Mouse (Mus musculus): Measurements from ENCODE around the gene Ube2d1. TPM values are rescaled to one million over a fixed set of nuclear protein-coding genes. Genes with fewer than 3 reads are reported as not detected.

Gene Ube2d1
- polyA plus RNA-seq (2012): not detected in 2 replicates

GRCm38 (mm10) chr10:71285126-71285580 lies at the start of gene Ube2d1:
Gene Ube2d1, minus strand, starts transcription at chr10:71285262.
- no peak for TF ChIP-seq GATA1 (IDR thresholded peaks at IDR 0.05; ENCODE audit: low read length)

GRCm38 (mm10) chr10:71332859-71333258 lies 47.8 kb upstream of the Ube2d1 start:
- no peak for TF ChIP-seq GATA1 (IDR thresholded peaks at IDR 0.05; ENCODE audit: low read length)

GRCm38 (mm10) chr10:71332376-71332775 lies 47.3 kb upstream of the Ube2d1 start:
- TF ChIP-seq GATA1 (IDR thresholded peaks at IDR 0.05; ENCODE audit: low read length): no peak

- TF ChIP-seq GATA1 (IDR thresholded peaks at IDR 0.05; ENCODE audit: low read length): no peak
Observed at GRCm38 (mm10) chr10:71331908-71332307, 46.8 kb upstream of the Ube2d1 start.

- no peak for TF ChIP-seq GATA1 (IDR thresholded peaks at IDR 0.05; ENCODE audit: low read length)
Observed at GRCm38 (mm10) chr10:71330070-71330469, 45.0 kb upstream of the Ube2d1 start.

- TF ChIP-seq GATA1 (IDR thresholded peaks at IDR 0.05; ENCODE audit: low read length): no peak
Observed at GRCm38 (mm10) chr10:71329295-71329694, 44.2 kb upstream of the Ube2d1 start.

- no peak for TF ChIP-seq GATA1 (IDR thresholded peaks at IDR 0.05; ENCODE audit: low read length)
Observed at GRCm38 (mm10) chr10:71328870-71329269, 43.8 kb upstream of the Ube2d1 start.

- TF ChIP-seq GATA1 (IDR thresholded peaks at IDR 0.05; ENCODE audit: low read length): no peak
Observed at GRCm38 (mm10) chr10:71328382-71328781, 43.3 kb upstream of the Ube2d1 start.

- TF ChIP-seq GATA1 (IDR thresholded peaks at IDR 0.05; ENCODE audit: low read length): no peak
Observed at GRCm38 (mm10) chr10:71327386-71327785, 42.3 kb upstream of the Ube2d1 start.

GRCm38 (mm10) chr10:71326789-71327188 lies 41.7 kb upstream of the Ube2d1 start:
- no peak for TF ChIP-seq GATA1 (IDR thresholded peaks at IDR 0.05; ENCODE audit: low read length)

GRCm38 (mm10) chr10:71326123-71326522 lies 41.1 kb upstream of the Ube2d1 start:
- TF ChIP-seq GATA1 (IDR thresholded peaks at IDR 0.05; ENCODE audit: low read length): no peak

GRCm38 (mm10) chr10:71323669-71324068 lies 38.6 kb upstream of the Ube2d1 start:
- no peak for TF ChIP-seq GATA1 (IDR thresholded peaks at IDR 0.05; ENCODE audit: low read length)

GRCm38 (mm10) chr10:71316497-71316896 lies 31.4 kb upstream of the Ube2d1 start:
- no peak for TF ChIP-seq GATA1 (IDR thresholded peaks at IDR 0.05; ENCODE audit: low read length)

- no peak for TF ChIP-seq GATA1 (IDR thresholded peaks at IDR 0.05; ENCODE audit: low read length)
Observed at GRCm38 (mm10) chr10:71316056-71316455, 31.0 kb upstream of the Ube2d1 start.

- TF ChIP-seq GATA1 (IDR thresholded peaks at IDR 0.05; ENCODE audit: low read length): no peak
Observed at GRCm38 (mm10) chr10:71314596-71314995, 29.5 kb upstream of the Ube2d1 start.

- no peak for TF ChIP-seq GATA1 (IDR thresholded peaks at IDR 0.05; ENCODE audit: low read length)
Observed at GRCm38 (mm10) chr10:71310288-71310687, 25.2 kb upstream of the Ube2d1 start.

- no peak for TF ChIP-seq GATA1 (IDR thresholded peaks at IDR 0.05; ENCODE audit: low read length)
Observed at GRCm38 (mm10) chr10:71308199-71308598, 23.1 kb upstream of the Ube2d1 start.

- TF ChIP-seq GATA1 (IDR thresholded peaks at IDR 0.05; ENCODE audit: low read length): no peak
Observed at GRCm38 (mm10) chr10:71306759-71307158, 21.7 kb upstream of the Ube2d1 start.
